Mouse (Mus musculus) gastrocnemius, adult 8-10 months (tissue): Measurements from ENCODE around the gene Rims3. TPM values are rescaled to one million over a fixed set of nuclear protein-coding genes. Genes with fewer than 3 reads are reported as not detected.

ENCODE experiments used
- DNase-seq, 2 experiments: peaks; one replicate each; pipeline ENCODE4 v3.0.0; 2022; ENCODE audit warnings: low spot score in 2 of 2
- total RNA-seq, 4 experiments: library from RNA; stranded (reverse); gene quantifications; 2 replicates each; pipeline ENCODE4 v1.2.4; 2022

Rims3 gene
- total RNA-seq, result under 1 TPM in 2 of 4 experiments, not detected in 2; 0.02 to 0.11 TPM

- no peak for DNase-seq
Measured at GRCm38 (mm10) chr4:120854588-120855319, at the start of gene Rims3. Rims3 (plus strand) TSS chr4:120854816.

- no peak for DNase-seq
Measured at GRCm38 (mm10) chr4:120805816-120806215, 48.8 kb upstream of the Rims3 start.

GRCm38 (mm10) chr4:120813762-120814161, 40.9 kb upstream of the Rims3 start:
- no peak for DNase-seq

GRCm38 (mm10) chr4:120814171-120814570, 40.4 kb upstream of the Rims3 start:
- DNase-seq, result no peak

- DNase-seq, result no peak
Measured at GRCm38 (mm10) chr4:120815163-120815562, 39.5 kb upstream of the Rims3 start.

GRCm38 (mm10) chr4:120815622-120816334, 38.8 kb upstream of the Rims3 start:
- peak; percentile 62 to 71 for DNase-seq

- no peak for DNase-seq
Measured at GRCm38 (mm10) chr4:120817002-120817774, 37.4 kb upstream of the Rims3 start.

- DNase-seq, result no peak
Measured at GRCm38 (mm10) chr4:120817951-120818350, 36.7 kb upstream of the Rims3 start.

- no peak for DNase-seq
Measured at GRCm38 (mm10) chr4:120819296-120819695, 35.3 kb upstream of the Rims3 start.

- DNase-seq, result no peak
Measured at GRCm38 (mm10) chr4:120819871-120820270, 34.7 kb upstream of the Rims3 start.

GRCm38 (mm10) chr4:120822191-120822911, 32.3 kb upstream of the Rims3 start:
- no peak for DNase-seq

- peak; percentile 93 to 96 for DNase-seq
Measured at GRCm38 (mm10) chr4:120825100-120825553, 29.5 kb upstream of the Rims3 start.

GRCm38 (mm10) chr4:120825577-120826326, 28.9 kb upstream of the Rims3 start:
- DNase-seq, result peak; percentile 97

- no peak for DNase-seq
Measured at GRCm38 (mm10) chr4:120826418-120826817, 28.2 kb upstream of the Rims3 start.

- DNase-seq, result no peak
Measured at GRCm38 (mm10) chr4:120830767-120831166, 23.8 kb upstream of the Rims3 start.

GRCm38 (mm10) chr4:120831472-120831871, 23.1 kb upstream of the Rims3 start, which contains the start of gene Nfyc:
Nfyc (minus strand) TSS chr4:120831572.
- no peak for DNase-seq

GRCm38 (mm10) chr4:120841342-120841741, 13.3 kb upstream of the Rims3 start:
- no peak for DNase-seq

- DNase-seq, result no peak
Measured at GRCm38 (mm10) chr4:120844423-120845082, 10.1 kb upstream of the Rims3 start.

GRCm38 (mm10) chr4:120845098-120845497, 9.5 kb upstream of the Rims3 start:
- no peak for DNase-seq

GRCm38 (mm10) chr4:120848909-120849308, 5.7 kb upstream of the Rims3 start:
- no peak for DNase-seq
